17 mouse cellular contexts compared by ENCODE assay signal in genomic region chr2:32454633-32455032, GRCm38 (mm10). TPM values are rescaled to one million over a fixed set of nuclear protein-coding genes. Genes with fewer than 3 reads are reported as not detected.
DNase-seq lines count a peak whose midpoint lies in the region; ATAC-seq and TF ChIP-seq lines count a peak whose summit lies in the region.
"Had no signal": no experiment of that assay in that cellular context is flagged by ENCODE, and none has a peak within 500 bp of the region (broad histone marks: within the 10 kb centered on the region; RNA-seq: fewer than 3 reads in every experiment).

No protein-coding gene starts in this region.

- no peak for TF ChIP-seq POLR2A in thymus, adult 2 months (IDR thresholded peaks at IDR 0.05; ENCODE audit: control insufficient read depth, extremely low read depth, insufficient read depth, low read length, poor library complexity)

- H3K4me3 ChIP-seq in heart, postnatal 0 days (ENCODE audit: low read depth, low read length), result no peak overlapping the region
- no peak overlapping the region for H3K4me3 ChIP-seq in heart, embryonic 12.5 days
- H3K4me3 ChIP-seq in thymus, adult 2 months (ENCODE audit: control insufficient read depth, insufficient read depth, low read length), result no peak overlapping the region
- H3K4me3 ChIP-seq: embryonic facial prominence, embryonic 13.5 days; midbrain, embryonic 13.5 days had no signal

- H3K27me3 ChIP-seq in heart, postnatal 0 days (ENCODE audit: control insufficient read depth, insufficient read depth, low read length), result no peaks in the 10 kb centered on the region
- no peaks in the 10 kb centered on the region for H3K27me3 ChIP-seq in heart, embryonic 12.5 days (replicated peaks)
- no peaks in the 10 kb centered on the region for H3K27me3 ChIP-seq in thymus, adult 2 months (ENCODE audit: control insufficient read depth, insufficient read depth, low read length)
- H3K27me3 ChIP-seq: embryonic facial prominence, embryonic 13.5 days; midbrain, embryonic 13.5 days had no signal

- peak; percentile 27 for DNase-seq in cerebellum, adult 9-10 months
- DNase-seq in cerebellum, postnatal 10 days, result no peak
- no peak for DNase-seq in heart, postnatal 0 days (ENCODE audit: low spot score)
- DNase-seq in thymus, postnatal 14 days, result peak; percentile 44
- DNase-seq in thymus, adult 2 months, result no peak
- no peak for DNase-seq in urinary bladder, postnatal 10 days (ENCODE audit: low spot score)
- no peak for DNase-seq in adrenal gland, adult 18-20 months (ENCODE audit: low spot score in 2 of 2)
- DNase-seq: adrenal gland, adult 8-10 months; cerebellum, postnatal 14 days; heart, postnatal 14 days; kidney, adult 8-10 months; kidney, postnatal 14 days had no signal

- no peak for ATAC-seq in heart, postnatal 0 days (ENCODE audit: insufficient read depth, low read depth)
- ATAC-seq in heart, embryonic 12.5 days (ENCODE audit: insufficient number of reproducible peaks, low FRiP score), result no peak
- ATAC-seq: forebrain, embryonic 16.5 days; midbrain, embryonic 13.5 days had no signal

- H3K4me1 ChIP-seq in heart, postnatal 0 days (ENCODE audit: control insufficient read depth, insufficient read depth), result peaks cover 47% of the 10 kb centered on the region
- peaks cover 38% of the 10 kb centered on the region for H3K4me1 ChIP-seq in heart, embryonic 12.5 days (replicated peaks)
- H3K4me1 ChIP-seq in thymus, adult 2 months (replicated peaks; ENCODE audit: control insufficient read depth, insufficient read depth, low read length), result peaks cover 27% of the 10 kb centered on the region

- H3K27ac ChIP-seq in heart, postnatal 0 days (ENCODE audit: low read depth), result peak overlapping the region; percentile 31; the same call in 1 of the 2 replicates
- no peak overlapping the region for H3K27ac ChIP-seq in heart, embryonic 12.5 days (ENCODE audit: poor library complexity, severe bottlenecking)
- H3K27ac ChIP-seq in thymus, adult 2 months (ENCODE audit: control insufficient read depth, insufficient read depth, low read length), result no peak overlapping the region
- H3K27ac ChIP-seq: embryonic facial prominence, embryonic 13.5 days; hindbrain, embryonic 14.5 days; midbrain, embryonic 13.5 days had no signal

- no peaks in the 10 kb centered on the region for H3K9me3 ChIP-seq in heart, postnatal 0 days (replicated peaks; ENCODE audit: control insufficient read depth, low read length)
- H3K9me3 ChIP-seq in heart, embryonic 12.5 days (replicated peaks), result no peaks in the 10 kb centered on the region
- H3K9me3 ChIP-seq: midbrain, embryonic 13.5 days had no signal

- H3K9ac ChIP-seq in heart, postnatal 0 days (replicated peaks; ENCODE audit: low read depth, low read length), result no peak overlapping the region
- H3K9ac ChIP-seq in heart, embryonic 12.5 days, result no peak overlapping the region
- H3K9ac ChIP-seq: embryonic facial prominence, embryonic 13.5 days; hindbrain, embryonic 14.5 days; midbrain, embryonic 13.5 days had no signal

- TF ChIP-seq CTCF in heart, postnatal 0 days (IDR thresholded peaks at IDR 0.05; ENCODE audit: low read depth), result no peak
- TF ChIP-seq CTCF in thymus, adult 2 months (IDR thresholded peaks at IDR 0.05; ENCODE audit: borderline replicate concordance, control insufficient read depth, extremely low read depth, insufficient read depth, low read length, poor library complexity), result no peak

- no peak overlapping the region for H3K4me2 ChIP-seq in heart, postnatal 0 days (ENCODE audit: low read depth, low read length)
- no peak overlapping the region for H3K4me2 ChIP-seq in heart, embryonic 12.5 days
- H3K4me2 ChIP-seq: embryonic facial prominence, embryonic 13.5 days; hindbrain, embryonic 14.5 days; midbrain, embryonic 13.5 days had no signal

- H3K36me3 ChIP-seq in heart, postnatal 0 days (replicated peaks; ENCODE audit: control insufficient read depth, insufficient read depth, low read length), result peaks cover 16% of the 10 kb centered on the region; the same call in 1 of the 2 replicates
- peaks cover 14% of the 10 kb centered on the region for H3K36me3 ChIP-seq in heart, embryonic 12.5 days
- no peaks in the 10 kb centered on the region for H3K36me3 ChIP-seq in thymus, adult 2 months (ENCODE audit: control insufficient read depth, insufficient read depth, low read length)

- WGBS in heart, postnatal 0 days, result 77% methylated on average over 10 of the region's 10 CpGs
- WGBS in heart, embryonic 12.5 days, result 78% methylated on average over 10 of the region's 10 CpGs
- WGBS in thymus, adult 2 months, result 65% methylated on average over 10 of the region's 10 CpGs

- no peak for TF ChIP-seq EP300 in heart, postnatal 0 days (IDR thresholded peaks at IDR 0.05; ENCODE audit: low read depth)

RNA-seq across cellular contexts. Expression of gene Slc25a25, which starts 3.4 kb away (rescaled TPM):
- 12.5 and 16.0 TPM in 2 replicates for total RNA-seq in heart, postnatal 0 days (2014; rRNA removed; ENCODE audit: low replicate concordance)
- 6.5 and 6.6 TPM in 2 replicates for polyA plus RNA-seq in heart, postnatal 0 days (2015; fragmentation: Nextera tagmentation; extraction: Ambion mirVana)
- polyA plus RNA-seq in heart, embryonic 12.5 days (2016; fragmentation: Nextera tagmentation; extraction: Ambion mirVana), result 13.0 and 14.3 TPM in 2 replicates
- 25.3 and 29.3 TPM in 2 replicates for polyA plus RNA-seq in thymus, adult 2 months (2012; rRNA removed)
- total RNA-seq in adrenal gland, adult 18-20 months (2021), result 10 to 100 TPM; 48.8 to 55.3 TPM

RNA-seq across cellular contexts. Expression of gene Naif1, which starts 4.4 kb away (rescaled TPM):
- total RNA-seq in heart, postnatal 0 days (2014; rRNA removed; ENCODE audit: low replicate concordance), result 3.2 and 4.2 TPM in 2 replicates
- polyA plus RNA-seq in heart, postnatal 0 days (2015; fragmentation: Nextera tagmentation; extraction: Ambion mirVana), result 3.3 and 3.5 TPM in 2 replicates
- polyA plus RNA-seq in heart, embryonic 12.5 days (2016; fragmentation: Nextera tagmentation; extraction: Ambion mirVana), result 4.7 and 5.4 TPM in 2 replicates
- 8.8 and 9.2 TPM in 2 replicates for polyA plus RNA-seq in thymus, adult 2 months (2012; rRNA removed)
- 1 to 10 TPM; 4.1 to 4.5 TPM for total RNA-seq in adrenal gland, adult 18-20 months (2021)

RNA-seq across cellular contexts. Expression of gene Ptges2, which starts 58.9 kb away (rescaled TPM):
- total RNA-seq in heart, postnatal 0 days (2014; rRNA removed; ENCODE audit: low replicate concordance), result 33.9 and 46.7 TPM in 2 replicates
- polyA plus RNA-seq in heart, postnatal 0 days (2015; fragmentation: Nextera tagmentation; extraction: Ambion mirVana), result 62.6 and 65.4 TPM in 2 replicates
- 39.9 and 44.9 TPM in 2 replicates for polyA plus RNA-seq in heart, embryonic 12.5 days (2016; fragmentation: Nextera tagmentation; extraction: Ambion mirVana)
- polyA plus RNA-seq in thymus, adult 2 months (2012; rRNA removed), result 17.9 and 24.7 TPM in 2 replicates
- 10 to 100 TPM; 56.9 to 66.5 TPM for total RNA-seq in adrenal gland, adult 18-20 months (2021)

Comparison
In these comparisons a context has a peak if more than half of its experiments do, and no peak if none do; other contexts are left out.
1. DNase-seq: peak in cerebellum, adult 9-10 months (single experiment) and thymus, postnatal 14 days (single experiment); none in cerebellum, postnatal 10 days (0 of 2), heart, postnatal 0 days (single experiment), thymus, adult 2 months (single experiment), urinary bladder, postnatal 10 days (single experiment) and adrenal gland, adult 18-20 months (0 of 2).